Mouse (Mus musculus) layer of hippocampus, adult 6 months (tissue): ENCODE data around the gene Rpl38. TPM values are rescaled to one million over a fixed set of nuclear protein-coding genes. Genes with fewer than 3 reads are reported as not detected.

Source experiments
- long read RNA-seq, 2 experiments: library from polyadenylated mRNA; unstranded; transcript quantifications; one replicate each; pipeline ENCODE4 v2.0.0; 2019 to 2020
- polyA plus RNA-seq: library from polyadenylated mRNA; unstranded; fragments of <200 nt; fragmentation: Nextera tagmentation; gene quantifications from 2 replicates; pipeline ENCODE4 v1.2.3, GENCODE M21; 2021

Rpl38 gene
- polyA plus RNA-seq: 4,707 and 4,862 TPM in 2 replicates
- long read RNA-seq, experiment 1, transcript Rpl38-202 (5 exons, 345 nt): minor isoform, 22 of 747 reads
- long read RNA-seq, experiment 1, transcript Rpl38-203 (4 exons, 457 nt): minor isoform, 26 of 747 reads
- long read RNA-seq, experiment 1, transcript Rpl38-204 (5 exons, 371 nt): major isoform, 462 of 747 reads
- long read RNA-seq, experiment 1, transcript Rpl38-201 (5 exons, 364 nt): minor isoform, 225 of 747 reads
- long read RNA-seq, experiment 1, partial matches to known transcripts: 2 of 747 reads
- long read RNA-seq, experiment 1, other reads (novel, unspliced or antisense): 10 of 747 reads
- long read RNA-seq, experiment 2, transcript Rpl38-201 (5 exons, 364 nt): minor isoform, 15 of 61 reads
- long read RNA-seq, experiment 2, transcript Rpl38-204 (5 exons, 371 nt): major isoform, 43 of 61 reads
- long read RNA-seq, experiment 2, partial matches to known transcripts: 2 of 61 reads
- long read RNA-seq, experiment 2, other reads (novel, unspliced or antisense): 1 of 61 reads

GRCm38 (mm10) chr11:114668301-114668710, at the start of gene Rpl38:
TSS of gene Rpl38 (plus strand) at chr11:114668524.

DNA sequence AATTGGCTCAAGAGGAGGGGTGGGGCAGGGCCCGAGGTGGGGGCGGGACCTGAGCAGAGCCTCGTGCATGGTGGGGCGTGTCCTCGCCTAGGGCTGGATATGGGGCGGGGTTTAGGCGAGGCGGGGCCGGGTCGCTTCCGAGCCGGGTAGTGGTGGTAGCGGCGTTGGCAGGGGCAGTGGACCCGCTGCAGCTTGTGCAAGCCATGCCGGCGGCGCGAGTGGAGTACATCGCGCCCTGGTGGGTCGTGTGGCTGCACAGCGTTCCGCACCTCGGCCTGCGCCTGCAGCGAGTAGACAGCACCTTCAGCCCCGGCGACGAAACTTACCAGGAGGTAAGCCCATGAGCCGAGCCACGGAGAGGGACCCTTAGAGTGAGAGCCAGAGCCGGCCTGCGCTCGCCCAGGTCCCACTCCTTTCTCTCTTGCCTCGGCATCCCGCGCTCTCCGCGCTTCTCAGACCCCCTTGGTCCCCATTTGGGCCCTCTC, 7.1 kb downstream of the Rpl38 start, which contains the start of gene Ttyh2:
Ttyh2 (plus strand) TSS at position 91 of the 485 bp plus-strand sequence.

Other genes starting within 250 kb of the Rpl38 start
- 41.8 and 57.8 TPM in 2 replicates for gene Ttyh2, start 6.9 kb downstream of the Rpl38 start, polyA plus RNA-seq
- 1.8 and 3.5 TPM in 2 replicates for gene Dnaic2, start 58.9 kb downstream of the Rpl38 start, polyA plus RNA-seq
- gene Kif19a, start 96.9 kb downstream of the Rpl38 start, polyA plus RNA-seq: 0.34 and 0.64 TPM in 2 replicates
- gene Btbd17, start 127.4 kb downstream of the Rpl38 start, polyA plus RNA-seq: 97.8 and 99.0 TPM in 2 replicates
- not detected in 2 replicates for gene Gpr142, start 130.4 kb downstream of the Rpl38 start, polyA plus RNA-seq
- gene Gprc5c, start 182.6 kb downstream of the Rpl38 start, polyA plus RNA-seq: 3.1 and 6.1 TPM in 2 replicates
- 0.95 and 1.2 TPM in 2 replicates for gene Cd300a, start 221.5 kb downstream of the Rpl38 start, polyA plus RNA-seq